Mouse (Mus musculus): ENCODE results near the gene Afg1l.

Afg1l gene

GRCm38 (mm10) chr10:42477550-42478340, 620 bp downstream of the Afg1l start:
- DNase-seq (ENCODE audit: extremely low spot score), result no peak

- DNase-seq (ENCODE audit: extremely low spot score), result no peak
Measured at GRCm38 (mm10) chr10:42476774-42477475, 1.4 kb downstream of the Afg1l start.

GRCm38 (mm10) chr10:42474946-42475514, 3.3 kb downstream of the Afg1l start:
- DNase-seq (ENCODE audit: extremely low spot score), result no peak

- peak; percentile 5 for DNase-seq (ENCODE audit: extremely low spot score)
Measured at GRCm38 (mm10) chr10:42464805-42465204, 13.6 kb downstream of the Afg1l start.

GRCm38 (mm10) chr10:42464224-42464623, 14.1 kb downstream of the Afg1l start:
- peak; percentile 34 for DNase-seq (ENCODE audit: extremely low spot score)

- DNase-seq (ENCODE audit: extremely low spot score), result no peak
Measured at GRCm38 (mm10) chr10:42457557-42458191, 20.7 kb downstream of the Afg1l start.

- no peak for DNase-seq (ENCODE audit: extremely low spot score)
Measured at GRCm38 (mm10) chr10:42455981-42456380, 22.4 kb downstream of the Afg1l start.

- no peak for DNase-seq (ENCODE audit: extremely low spot score)
Measured at GRCm38 (mm10) chr10:42454690-42455089, 23.7 kb downstream of the Afg1l start.

- DNase-seq (ENCODE audit: extremely low spot score), result no peak
Measured at GRCm38 (mm10) chr10:42454266-42454665, 24.1 kb downstream of the Afg1l start.

- DNase-seq (ENCODE audit: extremely low spot score), result no peak
Measured at GRCm38 (mm10) chr10:42449672-42450071, 28.7 kb downstream of the Afg1l start.

- peak; percentile 53 for DNase-seq (ENCODE audit: extremely low spot score)
Measured at GRCm38 (mm10) chr10:42448371-42448770, 30.0 kb downstream of the Afg1l start.

GRCm38 (mm10) chr10:42446145-42446544, 32.2 kb downstream of the Afg1l start:
- DNase-seq (ENCODE audit: extremely low spot score), result no peak

GRCm38 (mm10) chr10:42436842-42437805, 41.2 kb downstream of the Afg1l start:
- no peak for DNase-seq (ENCODE audit: extremely low spot score)

- no peak for DNase-seq (ENCODE audit: extremely low spot score)
Measured at GRCm38 (mm10) chr10:42417530-42418174, 60.7 kb downstream of the Afg1l start.

GRCm38 (mm10) chr10:42415821-42416470, 62.4 kb downstream of the Afg1l start:
- no peak for DNase-seq (ENCODE audit: extremely low spot score)

- DNase-seq (ENCODE audit: extremely low spot score), result no peak
Measured at GRCm38 (mm10) chr10:42410748-42411537, 67.4 kb downstream of the Afg1l start.

- no peak for DNase-seq (ENCODE audit: extremely low spot score)
Measured at GRCm38 (mm10) chr10:42390436-42390835, 87.9 kb downstream of the Afg1l start.

GRCm38 (mm10) chr10:42388181-42388580, 90.2 kb downstream of the Afg1l start:
- no peak for DNase-seq (ENCODE audit: extremely low spot score)

GRCm38 (mm10) chr10:42384946-42385644, 93.3 kb downstream of the Afg1l start:
- DNase-seq (ENCODE audit: extremely low spot score), result peak; percentile 17
